Mouse (Mus musculus) gastrocnemius, postnatal 14 days (tissue): ENCODE measurements around the gene Fkbp6. TPM values are rescaled to one million over a fixed set of nuclear protein-coding genes. Genes with fewer than 3 reads are reported as not detected.

ENCODE experiments used
- DNase-seq: peaks from one replicate; pipeline ENCODE4 v3.0.0; 2021; ENCODE audit warnings: mixed read lengths
- intact Hi-C: fragments of 180-260 bp; cut with DNase I; formaldehyde crosslinking; loops from one replicate; pipeline ENCODE4 v1.15.1; 2025; ENCODE audit warnings: low total_unique reads
- total RNA-seq, 2 experiments: library from RNA; stranded (reverse); gene quantifications; 2 replicates each; pipeline ENCODE4 v1.2.3; 2021

Gene Fkbp6
- total RNA-seq, 2 experiments from 2014 or later = not detected

DNA sequence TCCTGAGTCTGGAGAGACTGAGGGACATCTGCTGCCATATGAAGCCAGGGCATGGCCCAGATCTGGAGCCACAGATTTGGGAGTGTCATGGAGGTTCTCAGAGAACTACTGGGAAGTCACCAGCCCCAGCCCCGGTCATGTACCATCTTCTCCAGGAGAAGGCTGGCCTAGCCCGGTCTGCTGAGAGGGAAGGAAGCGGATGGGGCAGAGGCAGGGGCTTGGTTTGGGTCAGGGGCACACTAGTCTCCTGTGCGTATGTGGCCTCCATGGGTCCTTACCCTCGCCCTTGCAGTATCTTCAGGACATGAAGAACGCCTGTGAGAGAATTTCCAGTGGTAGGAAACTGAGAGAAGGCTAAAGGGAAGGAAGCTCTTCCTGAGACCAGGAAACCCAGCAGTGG lies 59.1 kb downstream of the Fkbp6 start:
- intact Hi-C loops = no loop called here
- no peak for DNase-seq

DNA sequence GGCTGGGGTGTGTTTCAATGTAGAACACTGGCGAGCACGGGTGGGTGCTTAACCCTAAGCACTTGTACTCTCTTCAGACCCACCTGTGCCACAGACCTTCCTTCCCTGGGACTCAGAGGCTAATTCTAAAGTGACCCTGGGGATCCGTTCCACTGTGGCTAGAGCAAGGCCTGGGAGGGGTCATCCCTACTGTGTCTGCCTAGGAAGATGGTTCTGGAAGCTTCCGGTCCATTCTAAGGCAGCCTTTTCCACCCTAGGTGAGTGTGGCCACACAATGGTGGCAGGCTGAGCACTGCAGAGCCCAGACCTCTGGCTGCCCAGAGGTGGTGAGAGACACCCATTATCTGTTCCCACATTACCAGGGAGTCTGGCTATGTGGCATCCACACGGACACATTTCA lies 62.9 kb downstream of the Fkbp6 start:
- DNase-seq = no peak
- intact Hi-C loops = loop anchor here (2.0 to 10.0 kb wide), 2 partner anchors 50 to 172 kb away; no protein-coding TSS in a partner anchor

DNA sequence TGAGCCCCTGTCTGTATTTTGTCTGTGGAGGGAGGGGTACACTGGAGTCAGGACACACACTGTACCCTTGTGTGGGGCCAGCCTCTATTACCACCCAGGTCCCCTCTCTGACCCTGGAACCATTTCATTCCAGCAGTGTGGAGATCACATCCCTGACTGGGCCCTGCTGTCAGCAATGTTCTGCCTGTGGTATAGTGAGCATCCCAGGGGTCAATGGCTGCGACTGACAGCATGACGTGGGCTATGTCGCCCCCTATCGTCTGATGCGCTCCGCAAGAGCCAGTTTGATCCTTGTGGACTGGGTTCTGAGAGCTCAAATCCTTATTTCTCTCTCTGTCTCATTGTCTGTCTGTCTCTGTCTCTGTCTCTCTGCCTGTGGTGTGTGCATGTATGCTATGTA lies 63.7 kb downstream of the Fkbp6 start:
- intact Hi-C loops = loop anchor here (2.0 to 10.0 kb wide), 2 partner anchors 49 to 171 kb away; no protein-coding TSS in a partner anchor
- peak; percentile 83 for DNase-seq

DNA sequence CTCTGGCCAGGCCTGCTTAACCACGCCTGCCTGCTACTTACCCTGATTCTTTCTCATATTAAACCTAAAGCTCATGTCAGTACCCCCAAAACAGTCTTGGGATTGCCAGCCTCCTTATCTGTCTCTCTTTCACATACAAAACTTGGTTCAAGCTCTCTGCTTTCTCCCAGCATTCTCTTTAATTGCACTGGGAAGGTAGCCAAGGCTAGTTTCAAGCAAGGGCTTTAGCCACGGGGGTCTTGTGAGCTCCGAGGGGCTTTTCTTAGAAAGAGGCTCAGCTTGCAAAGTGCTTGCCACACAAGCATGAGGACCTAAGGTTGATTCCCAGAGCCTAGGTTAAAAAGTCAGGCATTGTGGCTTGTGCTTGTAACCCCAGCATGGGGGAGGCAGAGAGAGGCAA lies 64.6 kb downstream of the Fkbp6 start:
- intact Hi-C loops = loop anchor here (10.0 kb wide), 1 partner anchor 170 kb away; no protein-coding TSS in a partner anchor
- no peak for DNase-seq

DNA sequence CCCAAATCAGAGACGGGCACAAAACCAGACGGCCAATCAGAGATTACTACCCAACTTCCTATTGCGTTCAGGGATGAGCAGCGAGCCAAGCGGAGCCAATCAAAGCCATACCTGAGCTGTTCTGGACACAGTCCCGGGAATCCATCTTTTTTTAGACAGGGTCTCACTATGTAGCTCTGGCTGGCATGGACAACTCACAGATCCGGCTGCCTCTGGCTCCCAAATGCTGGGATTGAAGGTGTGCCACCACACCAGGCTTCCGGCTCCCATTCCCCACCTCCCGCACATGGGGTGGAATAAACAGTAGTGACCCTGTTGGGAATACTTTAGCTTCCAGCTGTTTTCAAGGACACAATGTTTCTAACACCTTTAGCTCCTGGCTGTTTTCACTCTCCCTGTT lies 69.6 kb downstream of the Fkbp6 start:
- DNase-seq = no peak
- intact Hi-C loops = loop anchor here (10.0 kb wide), 1 partner anchor 165 kb away; no protein-coding TSS in a partner anchor

DNA sequence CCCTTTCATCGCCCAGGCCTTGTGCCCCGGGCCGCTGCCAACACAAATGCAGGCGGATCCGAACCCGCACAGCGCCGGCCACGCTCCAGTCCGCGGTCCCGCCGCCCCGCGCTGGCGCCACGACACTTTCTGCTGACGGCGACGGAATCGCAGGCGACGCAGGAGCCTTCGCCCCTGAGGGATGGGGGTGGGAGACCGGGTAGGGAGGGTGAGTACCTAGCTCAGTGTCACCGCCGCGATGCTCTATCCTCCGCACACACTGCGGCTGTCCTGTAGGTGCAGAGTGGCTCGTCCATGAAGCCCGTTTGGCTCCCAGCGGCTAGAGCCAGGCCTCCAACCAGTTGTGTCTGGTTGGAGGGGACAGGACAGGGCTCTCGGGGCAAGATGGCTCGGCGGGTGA lies 73.2 kb downstream of the Fkbp6 start:
- intact Hi-C loops = no loop called here
- DNase-seq = no peak

DNA sequence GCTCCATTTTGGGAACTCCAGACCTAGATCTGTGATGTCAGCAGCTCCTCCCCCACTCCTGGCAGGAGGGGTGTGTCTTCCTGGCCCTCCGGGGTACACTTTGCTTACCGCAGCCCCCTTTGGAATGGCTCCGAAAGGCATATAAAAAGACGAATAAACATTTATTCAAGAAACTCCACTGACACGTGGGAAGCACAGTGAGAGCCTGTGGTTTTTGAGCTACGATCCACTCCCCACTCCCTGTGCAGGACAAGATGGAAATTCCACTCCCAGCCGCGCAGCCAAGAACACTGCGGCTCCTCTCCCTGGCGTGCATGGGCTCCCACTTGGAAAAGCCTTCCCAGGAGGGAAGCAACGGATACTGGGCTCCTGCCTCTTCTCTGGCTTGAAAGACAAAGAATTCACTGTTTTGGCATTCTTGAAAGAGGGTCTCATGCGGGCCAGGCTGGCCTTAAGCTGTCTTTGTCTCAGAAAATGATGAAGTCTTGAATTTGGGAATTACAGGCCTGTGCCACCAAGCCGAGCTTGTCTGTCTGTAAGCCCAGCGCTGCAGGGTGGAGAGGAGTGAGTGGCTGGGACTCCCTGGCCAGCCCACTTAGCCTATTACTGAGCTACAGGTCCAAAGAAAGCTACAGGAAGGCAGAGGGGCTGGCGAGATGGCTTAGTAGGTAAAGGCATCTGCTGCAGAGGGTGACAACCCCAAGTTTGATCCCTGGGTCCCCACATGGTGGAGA lies 75.0 kb downstream of the Fkbp6 start:
- DNase-seq = peak; percentile 34
- intact Hi-C loops = no loop called here

DNA sequence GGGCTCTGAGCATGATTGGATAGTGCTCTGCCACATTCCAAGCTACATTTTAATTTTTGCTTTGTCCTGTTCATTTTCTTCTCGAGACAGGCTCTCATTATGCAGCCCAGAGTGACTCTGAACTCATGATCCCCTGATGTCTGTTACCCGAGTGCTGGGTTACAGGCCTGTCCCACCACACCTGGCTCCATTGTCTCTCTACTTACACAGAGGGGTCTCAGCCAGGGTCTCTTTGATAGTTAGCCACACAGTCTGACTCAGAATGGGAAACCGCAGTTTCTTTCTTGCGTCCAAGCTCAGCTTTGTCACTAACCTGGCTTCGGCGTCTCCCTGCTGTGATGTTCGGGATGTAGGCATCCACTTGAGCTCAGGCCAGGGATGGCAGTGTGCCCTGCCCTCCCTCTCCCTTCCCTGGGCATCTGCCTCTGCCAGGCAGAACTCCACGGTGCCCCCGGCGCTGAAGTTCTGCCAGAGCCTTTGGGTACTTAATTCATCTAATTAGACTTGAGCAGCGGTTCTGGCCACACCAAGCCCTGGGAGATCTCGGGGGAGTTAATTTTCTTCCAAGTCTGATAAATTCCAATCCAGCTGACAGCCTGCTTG lies 78.2 kb downstream of the Fkbp6 start:
- intact Hi-C loops = no loop called here
- DNase-seq = no peak

DNA sequence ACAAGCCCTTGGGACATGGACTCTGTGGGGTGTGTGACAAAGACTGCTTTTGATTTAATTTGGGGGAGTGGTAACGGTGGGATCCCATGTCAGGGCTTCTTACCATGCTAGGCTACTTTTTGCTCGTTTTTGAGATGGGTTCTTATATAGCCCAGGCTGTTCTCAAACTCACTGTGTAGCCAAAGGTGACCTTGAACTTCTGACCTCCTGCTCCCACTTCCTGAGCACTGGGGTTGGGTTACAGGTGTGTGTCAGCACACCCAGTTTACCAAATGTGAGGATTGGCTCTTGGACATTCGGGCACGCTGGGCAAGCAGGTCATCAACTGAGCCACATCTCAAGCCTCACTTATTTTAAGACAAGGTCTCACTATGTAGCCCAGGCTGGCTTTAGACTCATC lies 79.5 kb downstream of the Fkbp6 start:
- DNase-seq = no peak
- intact Hi-C loops = no loop called here

DNA sequence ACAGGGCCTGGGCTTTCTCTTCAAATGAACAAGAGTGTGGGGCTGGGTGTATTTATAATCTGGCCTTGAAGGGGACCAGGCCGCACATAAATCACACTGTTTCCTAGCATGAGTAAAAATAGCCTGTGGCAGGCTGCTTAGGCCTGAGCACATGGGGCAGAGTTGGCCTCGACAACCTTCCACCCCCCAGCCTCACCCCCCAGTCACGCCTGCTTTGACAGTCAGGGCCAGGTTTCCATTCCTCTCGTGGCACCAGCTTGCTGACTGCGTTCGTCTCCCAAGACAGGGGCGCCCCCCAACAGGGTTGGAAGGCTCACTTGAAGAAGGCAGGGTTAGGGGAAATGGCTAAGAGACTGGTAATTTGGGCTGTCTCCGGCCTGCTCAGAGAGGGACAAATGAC lies 80.4 kb downstream of the Fkbp6 start:
- intact Hi-C loops = no loop called here
- no peak for DNase-seq

DNA sequence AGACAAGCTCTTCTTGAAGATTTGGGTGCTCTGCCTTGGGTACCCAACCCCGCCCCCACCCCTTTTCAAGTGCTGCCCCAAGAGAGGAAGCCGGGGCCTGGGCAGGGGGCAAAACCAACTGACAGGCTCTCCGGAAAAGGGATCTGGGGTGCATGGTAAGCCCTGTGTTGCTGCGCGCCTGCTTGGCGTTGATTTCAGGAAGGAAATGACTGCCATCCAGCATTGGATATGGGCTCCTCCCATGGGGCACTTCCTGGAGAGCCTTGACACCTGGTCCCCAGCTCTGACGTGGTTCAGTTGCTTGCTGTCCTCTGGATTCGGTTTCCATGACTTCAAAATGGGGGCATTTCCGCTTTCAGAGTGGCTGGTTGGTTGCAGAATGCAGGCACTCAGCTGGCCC lies 85.3 kb downstream of the Fkbp6 start:
- intact Hi-C loops = no loop called here
- no peak for DNase-seq

DNA sequence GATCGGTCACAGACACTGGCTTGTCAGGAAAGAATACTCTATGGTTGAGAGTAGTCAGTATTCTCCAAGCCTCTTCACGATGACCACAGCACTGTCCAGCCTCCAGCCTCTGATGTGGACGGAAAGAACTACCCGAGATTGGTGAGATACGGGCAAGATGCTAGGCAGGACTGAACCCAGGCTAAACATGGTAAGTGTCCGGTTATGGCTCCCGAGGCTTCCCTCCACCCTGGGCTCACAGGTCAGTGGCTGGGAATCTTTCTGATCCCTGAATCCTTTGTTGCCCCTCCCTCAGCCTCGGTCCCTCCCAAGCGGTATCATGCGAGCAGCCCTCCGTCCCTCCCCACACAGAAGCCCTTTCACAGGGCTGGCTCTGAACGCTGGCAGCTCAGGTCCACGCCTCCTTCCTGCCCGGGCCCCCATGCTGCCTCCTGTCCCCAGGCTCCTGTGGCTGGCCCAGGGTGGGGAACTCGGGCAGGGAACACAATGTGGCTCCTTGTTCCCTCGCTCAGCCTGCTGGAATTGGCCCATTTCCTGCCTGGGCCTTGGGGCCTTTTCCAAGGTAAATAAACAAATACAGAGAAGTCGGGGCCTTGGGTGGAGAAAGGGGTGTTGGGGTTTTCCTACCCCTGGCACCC lies 85.9 kb downstream of the Fkbp6 start:
- intact Hi-C loops = no loop called here
- no peak for DNase-seq

DNA sequence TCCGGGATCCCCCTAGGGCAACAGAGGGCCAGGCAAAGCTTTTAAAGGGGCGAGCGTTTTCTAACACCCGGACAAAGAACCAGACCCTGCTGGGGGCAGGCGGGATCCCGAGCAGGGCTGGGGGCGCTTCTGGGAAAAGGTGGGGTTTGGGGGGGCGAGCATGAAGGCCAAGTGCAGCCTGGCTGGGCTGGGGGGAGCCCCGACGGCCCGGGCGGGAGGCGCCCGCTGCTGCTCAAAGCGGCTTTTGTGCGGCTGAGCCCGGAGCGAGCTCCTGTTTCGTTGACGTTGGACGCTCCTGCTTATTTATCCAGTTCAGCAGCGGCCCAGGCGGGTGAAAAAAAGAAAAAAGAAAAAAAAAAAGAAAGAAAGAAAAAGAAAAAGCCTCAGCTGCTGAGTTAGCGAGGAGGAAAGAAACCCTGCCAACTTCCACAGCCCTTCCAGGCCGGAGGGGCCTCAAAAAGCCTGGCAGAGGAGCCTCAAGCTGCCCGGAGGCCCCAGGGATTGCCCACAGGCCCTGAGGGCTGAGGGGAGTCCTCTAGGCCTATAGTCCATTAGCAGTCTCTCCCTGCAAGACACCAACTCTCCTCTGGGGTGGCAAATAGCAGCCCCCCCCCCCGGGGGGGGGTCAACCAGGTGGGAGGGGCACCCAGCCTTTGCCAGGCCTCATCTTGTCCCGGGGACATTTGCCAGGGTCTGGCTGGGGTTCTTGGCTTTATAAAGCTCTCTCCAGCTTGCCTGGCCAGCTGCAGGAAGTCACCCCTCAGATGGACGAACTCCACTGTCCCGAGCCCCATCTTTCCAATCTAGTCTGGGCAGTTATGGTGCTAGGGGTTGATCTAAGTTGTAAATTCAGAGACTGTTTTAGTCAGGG lies 91.3 kb downstream of the Fkbp6 start:
- intact Hi-C loops = no loop called here
- no peak for DNase-seq

DNA sequence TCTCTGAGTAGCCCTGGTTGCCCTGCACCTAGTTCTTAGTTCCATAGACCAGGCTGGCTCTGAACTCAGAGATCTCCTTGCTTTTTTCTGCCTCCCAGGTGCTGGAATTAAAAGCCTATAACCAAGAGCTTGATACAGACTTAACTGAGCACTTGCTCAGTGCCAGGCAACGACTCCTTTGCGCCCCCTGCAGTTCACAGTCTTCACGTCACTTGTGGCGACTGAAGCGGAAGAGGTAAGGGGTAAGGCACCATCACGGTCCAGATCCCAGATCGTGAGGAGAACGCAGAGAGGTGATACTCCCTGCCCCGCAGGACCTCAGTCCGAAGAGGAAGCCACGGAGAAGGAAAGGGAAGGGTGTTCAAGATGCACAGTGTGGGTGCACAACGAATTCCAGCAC lies 92.3 kb downstream of the Fkbp6 start:
- intact Hi-C loops = no loop called here

DNA sequence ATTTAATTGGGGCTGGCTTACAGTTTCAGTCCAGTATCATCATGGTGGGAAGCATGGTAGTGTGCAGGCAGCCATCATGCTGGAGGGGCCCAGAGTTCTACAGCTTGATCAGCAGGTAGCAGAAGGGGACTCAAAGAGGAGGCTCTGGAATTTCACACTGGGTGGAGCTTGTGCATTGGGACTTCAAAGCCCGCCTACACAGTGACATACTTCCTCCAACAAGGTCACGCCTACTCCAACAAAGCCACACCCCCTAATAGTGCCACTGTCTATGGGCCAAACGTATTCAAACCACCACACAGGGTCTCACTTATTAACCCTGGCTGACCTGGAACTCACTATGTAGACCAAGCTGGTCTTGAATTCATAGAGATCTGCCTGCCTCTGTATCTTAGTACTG lies 93.7 kb downstream of the Fkbp6 start:
- DNase-seq = no peak
- intact Hi-C loops = no loop called here

More for the DNA sequence above, 92.3 kb downstream of the Fkbp6 start:
- DNase-seq = no peak

DNA sequence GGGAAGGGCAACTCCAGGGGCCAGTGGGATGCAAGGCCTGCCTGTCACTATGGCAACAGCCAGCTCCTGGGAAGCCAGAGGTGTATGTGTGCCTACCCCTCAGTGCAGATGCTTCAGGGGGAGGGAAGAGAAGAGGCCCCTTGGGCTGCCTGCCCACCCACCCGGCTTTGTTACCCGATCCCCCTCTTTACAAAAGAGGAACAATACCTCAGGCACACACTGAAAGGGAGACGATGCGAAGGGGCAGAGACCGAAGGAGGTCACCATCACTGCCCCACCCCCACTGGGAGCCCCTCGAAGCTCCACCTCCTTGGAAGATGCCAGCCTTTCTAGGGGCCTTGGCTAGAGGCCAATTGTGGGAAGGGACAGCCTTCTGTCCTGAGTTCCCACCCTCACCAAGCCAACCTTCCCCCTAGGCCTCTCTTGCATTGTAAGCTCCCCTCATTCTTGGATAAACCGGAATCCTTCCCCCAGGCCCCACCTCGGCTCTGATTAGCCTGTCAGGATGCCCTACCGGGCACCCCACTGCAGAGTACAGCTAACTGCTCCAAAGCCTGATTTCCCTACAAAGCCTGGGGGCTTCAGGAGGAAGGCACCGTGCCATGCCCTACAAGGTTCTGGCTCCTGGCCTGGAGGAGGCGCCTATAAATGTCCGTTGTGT lies 96.0 kb downstream of the Fkbp6 start:
- DNase-seq = no peak
- intact Hi-C loops = no loop called here

DNA sequence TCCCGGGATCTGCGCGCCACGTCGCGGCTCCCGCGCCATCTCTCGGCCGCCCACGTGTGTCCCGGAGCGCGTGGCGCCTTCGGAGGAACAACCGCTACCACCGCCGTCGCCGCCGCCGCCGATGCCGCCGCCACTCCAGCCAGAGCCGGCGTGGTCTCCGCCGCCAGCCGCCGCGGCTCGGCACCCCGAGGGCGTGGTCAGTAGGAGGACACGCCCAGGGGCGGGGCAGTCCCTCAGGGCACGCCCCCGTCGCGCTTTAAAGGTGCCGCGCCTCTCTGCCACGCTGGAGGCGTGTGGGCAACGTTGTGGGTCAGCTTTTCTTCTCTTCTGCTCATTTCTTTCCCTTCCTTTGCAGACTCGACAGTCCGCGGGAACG lies 98.8 kb downstream of the Fkbp6 start, which contains the start of gene Fzd9:
Fzd9 (minus strand) TSS at position 152 of the 376 bp plus-strand sequence.
- intact Hi-C loops = no loop called here
- DNase-seq = peak; percentile 82

DNA sequence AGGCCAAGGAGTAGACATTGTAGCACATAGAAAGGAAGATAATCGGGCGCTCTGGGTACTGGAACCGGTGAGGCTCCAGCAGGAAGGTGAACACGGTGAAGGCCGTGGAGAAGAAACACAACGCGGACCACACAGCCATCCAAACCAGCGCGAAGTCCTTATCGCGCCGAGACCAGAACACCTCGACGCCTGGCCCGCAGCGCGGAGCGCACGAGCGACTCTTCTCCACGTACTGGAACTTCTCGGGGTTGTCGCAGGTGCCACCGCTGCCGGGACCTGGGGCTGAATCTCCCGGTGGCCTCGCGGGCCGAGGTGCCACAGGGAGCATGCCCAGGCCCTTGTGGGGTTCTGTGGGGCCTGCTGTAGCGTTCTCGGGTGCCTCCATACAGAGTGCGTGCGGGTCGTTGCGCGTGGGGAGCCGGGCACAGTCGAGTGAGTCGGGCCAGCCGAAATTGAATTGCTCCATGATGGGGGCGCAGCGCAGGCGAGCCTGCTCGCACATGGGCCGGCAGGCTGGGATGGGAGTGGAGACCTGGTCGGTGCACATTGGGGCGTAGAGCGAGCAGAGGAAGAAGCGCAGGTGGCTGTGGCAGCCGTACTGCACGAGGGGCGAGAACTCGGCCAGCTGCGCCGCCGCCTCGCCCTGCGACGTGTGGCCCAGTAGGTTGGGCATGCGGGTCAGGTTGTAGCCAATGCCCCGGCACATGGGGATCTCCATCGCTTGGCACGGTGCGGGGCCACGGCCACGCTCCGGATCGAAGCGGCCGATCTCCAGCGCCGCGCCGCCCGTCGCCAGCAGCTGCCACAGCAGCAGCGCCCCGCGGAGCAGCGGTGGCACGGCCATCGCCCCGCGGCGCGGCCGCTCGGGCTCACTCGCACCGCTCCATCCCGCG lies 99.4 kb downstream of the Fkbp6 start:
- intact Hi-C loops = no loop called here

More for the DNA sequence above, 99.4 kb downstream of the Fkbp6 start:
- peak; percentile 28 for DNase-seq
